Mouse (Mus musculus) liver, adult 2 months (tissue): ENCODE data around the gene Mrps11.

ENCODE experiments used
- CTCF ChIP-seq: fragments of 200-500 bp; IDR thresholded peaks from 2 replicates; pipeline ENCODE4 v1.5.1; 2011; ENCODE audit warnings: low read depth, low read length, control low read depth
- POLR2A ChIP-seq: fragments of 200-500 bp; IDR thresholded peaks from 2 replicates; pipeline ENCODE4 v1.6.1; 2011; ENCODE audit warnings: low read length, control low read depth; ENCODE audit not compliant: insufficient read depth; ENCODE audit errors: extremely low read depth

DNA sequence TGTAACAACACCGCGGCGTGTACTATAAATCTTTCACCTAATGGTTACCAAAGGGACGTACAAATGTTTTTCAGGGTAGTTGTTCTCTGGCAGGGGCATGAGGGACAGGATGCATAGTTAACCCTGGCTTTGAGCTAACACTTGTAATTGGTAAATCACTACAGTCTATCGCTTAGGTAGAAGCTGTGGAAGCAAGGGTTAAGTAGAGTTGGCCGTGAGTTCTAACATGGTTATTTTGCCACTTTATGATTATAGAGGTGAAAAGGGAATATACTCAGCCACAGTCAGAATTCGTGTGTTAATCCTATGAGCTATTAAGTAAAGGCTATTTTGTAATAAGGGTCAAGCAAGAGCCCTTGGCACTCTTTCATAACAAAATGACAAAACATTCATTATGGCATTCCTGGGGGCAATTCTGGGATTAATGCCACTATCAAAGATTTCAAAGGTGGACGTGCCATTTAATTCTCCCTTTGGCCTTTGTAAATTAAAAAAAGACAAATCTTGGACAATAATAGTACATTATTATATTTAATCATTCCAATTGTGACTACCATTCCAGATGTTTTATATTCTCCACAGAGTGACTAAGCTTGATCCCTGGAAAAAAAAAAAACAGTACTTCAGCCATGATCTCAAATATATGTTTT is 43.4 kb upstream of the Mrps11 start:
- TF ChIP-seq POLR2A (no peak), CTCF (no peak)
